Mouse (Mus musculus) retina, postnatal 1 day (tissue): ENCODE measurements around the gene Gm21860.
"Not testable (repeated sequence)": the region's sequence is repeated elsewhere in the genome, so short reads cannot be mapped to it uniquely, and the experiment has no call there.

ENCODE experiments used
- DNase-seq: peaks from one replicate; pipeline ENCODE4 v3.0.0-alpha.2; 2012

The Gm21860 gene

DNA sequence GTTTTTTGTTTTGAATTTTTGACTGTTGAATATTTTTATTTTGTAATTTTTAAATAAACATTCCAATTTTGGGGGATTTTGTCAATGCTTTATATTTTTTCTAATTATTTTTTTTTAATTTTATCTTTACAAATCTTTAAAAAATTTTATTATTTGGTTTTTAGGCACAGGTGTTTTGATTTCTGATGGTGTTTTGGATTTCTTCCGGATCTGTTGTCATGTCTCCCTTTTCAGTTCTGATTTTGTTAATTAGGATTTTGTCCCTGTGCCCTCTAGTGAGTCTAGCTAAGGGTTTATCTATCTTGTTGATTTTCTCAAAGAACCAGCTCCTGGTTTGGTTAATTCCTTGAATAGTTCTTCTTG, 23.0 kb downstream of the Gm21860 start:
- peak; percentile 4 for DNase-seq

DNA sequence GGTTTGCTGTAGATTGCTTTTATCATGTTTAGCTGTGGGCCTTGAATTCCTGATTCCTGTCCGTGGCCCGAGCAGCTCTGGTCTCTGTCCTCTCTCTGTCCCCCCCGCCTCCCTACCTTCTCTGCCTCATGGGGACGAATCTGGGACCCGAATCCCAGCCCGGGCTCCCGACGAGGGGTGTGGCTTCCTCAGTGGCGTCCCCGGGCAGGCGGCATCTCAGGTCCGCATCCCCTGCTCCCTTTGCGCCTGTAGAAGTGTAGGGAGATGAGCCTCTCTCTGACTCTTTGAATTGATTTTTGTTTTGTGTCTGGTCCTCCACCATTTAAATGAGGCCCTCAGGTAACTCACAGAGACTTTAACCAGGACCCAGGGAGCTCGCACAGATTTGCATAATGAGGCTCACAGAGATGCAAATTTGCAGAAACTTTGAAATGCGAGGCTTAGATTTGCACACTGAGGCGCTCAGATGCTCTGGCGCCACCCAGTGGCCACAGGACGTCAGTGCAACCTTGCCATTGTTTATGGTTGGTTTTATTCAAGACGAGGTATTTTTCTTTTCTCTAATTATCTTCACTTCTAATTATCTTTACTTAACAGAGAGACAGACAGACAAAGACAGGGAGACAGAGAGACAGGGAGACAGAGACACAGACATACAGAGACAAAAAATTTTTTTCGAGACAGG, 23.6 kb downstream of the Gm21860 start:
- peak; percentile 32 for DNase-seq

DNA sequence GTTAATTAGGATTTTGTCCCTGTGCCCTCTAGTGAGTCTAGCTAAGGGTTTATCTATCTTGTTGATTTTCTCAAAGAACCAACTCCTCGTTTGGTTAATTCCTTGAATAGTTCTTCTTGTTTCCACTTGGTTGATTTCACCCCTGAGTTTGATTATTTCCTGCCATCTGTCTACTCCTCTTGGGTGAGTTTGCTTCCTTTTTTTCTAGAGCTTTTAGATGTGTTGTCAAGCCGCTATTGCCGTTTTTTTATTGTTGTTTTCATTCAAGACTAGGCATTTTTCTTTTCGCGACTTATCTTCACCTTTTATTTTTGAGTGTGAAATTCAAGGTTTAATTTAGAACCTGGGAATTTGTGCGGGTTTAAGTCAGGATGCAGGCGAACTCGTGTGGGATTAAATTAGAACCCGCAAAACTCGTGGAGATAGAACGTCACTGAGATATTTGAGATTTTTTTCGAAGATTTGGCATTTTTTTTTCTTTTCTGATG, 24.8 kb downstream of the Gm21860 start:
- peak; percentile 0 for DNase-seq

DNA sequence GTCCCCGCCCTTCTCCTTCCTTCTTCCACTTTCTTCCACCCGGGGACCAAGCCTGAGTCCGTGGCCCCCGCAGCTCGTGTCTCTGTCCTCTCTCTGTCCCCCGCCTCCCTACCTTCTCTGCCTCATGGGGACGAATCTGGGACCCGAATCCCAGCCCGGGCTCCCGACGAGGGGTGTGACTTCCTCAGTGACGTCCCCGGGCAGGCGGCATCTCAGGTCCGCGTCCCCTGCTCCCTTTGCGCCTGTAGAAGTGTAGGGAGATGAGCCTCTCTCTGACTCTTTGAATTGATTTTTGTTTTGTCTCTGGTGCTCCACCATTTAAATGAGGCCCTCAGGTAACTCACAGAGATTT, 25.7 kb downstream of the Gm21860 start:
- peak; percentile 8 for DNase-seq

DNA sequence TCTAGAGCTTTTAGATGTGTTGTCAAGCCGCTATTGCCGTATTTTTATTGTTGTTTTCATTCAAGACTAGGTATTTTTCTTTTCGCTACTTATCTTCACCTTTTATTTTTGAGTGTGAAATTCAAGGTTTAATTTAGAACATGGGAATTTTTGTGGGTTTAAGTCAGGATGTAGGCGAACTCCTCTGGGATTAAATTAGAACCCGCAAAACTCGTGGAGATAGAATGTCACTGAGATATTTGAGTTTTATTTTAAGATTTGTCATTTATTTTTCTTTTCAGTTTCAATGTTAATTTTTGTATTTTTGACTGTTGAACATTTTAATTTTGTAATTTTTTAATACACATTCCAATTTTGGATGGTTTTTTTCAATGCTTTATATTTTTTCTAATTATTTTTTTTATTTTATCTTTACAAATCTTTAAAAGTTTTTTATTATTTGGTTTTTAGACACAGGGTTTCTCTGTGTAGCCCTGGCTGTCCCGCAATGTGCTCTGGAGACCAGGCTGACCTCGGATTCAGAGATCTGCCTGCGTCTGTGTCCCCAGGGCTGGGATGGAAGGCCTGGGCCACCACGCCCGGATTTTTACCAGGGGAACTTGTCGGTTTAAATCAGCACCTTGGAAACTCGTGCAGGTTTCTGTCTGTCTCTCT, 26.2 kb downstream of the Gm21860 start:
- peak; percentile 0 for DNase-seq

DNA sequence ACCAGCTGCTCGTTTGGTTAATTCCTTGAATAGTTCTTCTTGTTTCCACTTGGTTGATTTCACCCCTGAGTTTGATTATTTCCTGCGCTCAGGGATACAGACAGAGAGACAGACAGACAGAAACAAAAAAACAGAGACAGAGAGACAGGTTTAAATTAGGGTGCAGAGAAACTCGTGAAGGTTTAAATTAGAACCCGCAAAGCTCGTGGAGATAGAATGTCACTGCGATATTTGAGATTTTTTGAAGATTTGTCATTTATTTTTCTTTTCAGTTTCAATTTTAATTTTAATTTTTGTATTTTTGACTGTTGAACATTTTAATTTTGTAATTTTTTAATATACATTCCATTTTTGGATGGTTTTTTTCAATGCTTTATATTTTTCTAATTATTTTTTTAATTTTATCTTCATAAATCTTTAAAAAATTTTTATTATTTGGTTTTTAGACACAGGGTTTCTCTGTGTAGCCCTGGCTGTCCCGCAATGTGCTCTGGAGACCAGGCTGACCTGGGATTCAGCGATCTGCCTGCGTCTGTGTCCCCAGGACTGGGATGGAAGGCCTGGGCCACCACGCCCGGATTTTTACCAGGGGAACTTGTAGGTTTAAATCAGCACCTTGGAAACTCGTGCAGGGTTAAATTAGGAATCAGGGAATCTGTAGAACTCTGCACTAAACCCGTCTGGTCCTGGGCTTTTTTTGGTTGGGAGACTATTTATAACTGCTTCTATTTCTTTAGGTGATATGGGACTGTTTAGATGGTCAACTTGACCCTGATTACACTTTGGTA, 27.3 kb downstream of the Gm21860 start:
- peak; percentile 37 for DNase-seq

DNA sequence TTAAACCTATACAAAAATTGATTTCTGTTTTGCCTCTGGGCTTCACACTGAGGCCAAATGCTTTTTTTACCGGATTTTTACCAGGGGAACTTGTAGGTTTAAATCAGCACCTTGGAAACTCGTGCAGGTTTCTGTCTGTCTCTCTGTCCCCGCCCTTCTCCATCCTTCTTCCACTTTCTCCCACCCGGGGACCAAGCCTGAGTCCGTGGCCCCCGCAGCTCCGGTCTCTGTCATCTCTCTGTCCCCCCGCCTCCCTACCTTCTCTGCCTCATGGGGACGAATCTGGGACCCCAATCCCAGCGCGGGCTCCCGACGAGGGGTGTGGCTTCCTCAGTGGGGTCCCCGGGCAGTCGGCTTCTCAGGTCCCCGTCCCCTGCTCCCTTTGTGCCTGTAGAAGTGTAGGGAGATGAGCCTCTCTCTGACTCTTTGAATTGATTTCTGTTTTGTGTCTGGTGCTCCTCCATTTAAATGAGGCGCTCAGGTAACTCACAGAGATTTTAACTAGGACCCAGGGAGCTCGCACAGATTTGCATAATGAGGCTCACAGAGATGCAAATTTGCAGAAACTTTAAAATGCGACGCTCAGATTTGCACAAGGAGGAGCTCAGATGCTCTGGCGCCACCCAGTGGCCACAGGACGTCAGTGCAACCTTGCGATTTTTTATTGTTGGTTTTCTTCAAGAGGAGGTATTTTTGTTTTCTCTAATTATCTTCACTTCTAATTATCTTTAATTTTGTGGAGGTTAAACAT, 28.7 kb downstream of the Gm21860 start:
- peak; percentile 72 for DNase-seq

DNA sequence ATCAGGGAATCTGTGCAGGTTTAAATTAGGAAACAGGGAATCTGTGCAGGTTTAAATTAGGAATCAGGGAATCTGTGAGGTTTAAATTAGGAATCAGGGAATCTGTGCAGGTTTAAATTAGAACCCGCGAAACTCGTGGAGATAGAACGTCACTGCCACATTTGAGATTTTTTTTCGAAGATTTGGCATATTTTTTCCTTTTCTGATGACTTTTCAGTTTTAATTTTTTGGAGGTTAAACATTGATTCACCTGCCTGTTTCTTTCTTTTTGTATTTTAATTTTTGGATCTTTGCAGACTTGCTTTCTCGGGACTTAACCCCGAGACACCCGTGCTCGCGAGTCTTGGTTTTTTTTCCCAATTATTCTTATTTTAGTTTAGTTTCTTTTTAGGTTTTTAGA, 29.5 kb downstream of the Gm21860 start:
- DNase-seq = peak; percentile 0

DNA sequence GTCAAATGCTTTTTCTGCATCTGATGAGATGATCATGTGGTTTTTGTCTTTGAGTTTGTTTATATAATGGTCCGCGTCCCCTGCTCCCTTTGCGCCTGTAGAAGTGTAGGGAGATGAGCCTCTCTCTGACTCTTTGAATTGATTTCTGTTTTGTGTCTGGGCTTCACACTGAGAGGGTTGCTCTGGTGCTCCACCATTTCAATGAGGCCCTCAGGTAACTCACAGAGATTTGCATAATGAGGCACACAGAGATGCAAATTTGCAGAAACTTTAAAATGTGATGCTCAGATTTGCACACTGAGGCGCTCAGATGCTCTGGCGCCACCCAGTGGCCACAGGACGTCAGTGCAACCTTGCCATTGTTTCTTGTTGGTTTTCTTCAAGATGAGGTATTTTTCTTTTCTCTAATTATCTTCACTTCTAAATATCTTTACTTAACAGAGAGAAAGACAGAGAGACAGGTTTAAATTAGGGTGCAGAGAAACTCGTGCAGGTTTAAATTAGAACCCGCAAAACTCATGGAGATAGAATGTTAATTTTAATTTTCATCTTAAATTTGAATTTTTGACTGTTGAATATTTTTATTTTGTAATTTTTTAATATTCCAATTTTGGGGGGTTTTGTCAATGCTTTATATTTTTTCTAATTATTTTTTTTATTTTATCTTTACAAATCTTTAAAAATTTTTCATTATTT, 30.5 kb downstream of the Gm21860 start:
- peak; percentile 30 for DNase-seq

DNA sequence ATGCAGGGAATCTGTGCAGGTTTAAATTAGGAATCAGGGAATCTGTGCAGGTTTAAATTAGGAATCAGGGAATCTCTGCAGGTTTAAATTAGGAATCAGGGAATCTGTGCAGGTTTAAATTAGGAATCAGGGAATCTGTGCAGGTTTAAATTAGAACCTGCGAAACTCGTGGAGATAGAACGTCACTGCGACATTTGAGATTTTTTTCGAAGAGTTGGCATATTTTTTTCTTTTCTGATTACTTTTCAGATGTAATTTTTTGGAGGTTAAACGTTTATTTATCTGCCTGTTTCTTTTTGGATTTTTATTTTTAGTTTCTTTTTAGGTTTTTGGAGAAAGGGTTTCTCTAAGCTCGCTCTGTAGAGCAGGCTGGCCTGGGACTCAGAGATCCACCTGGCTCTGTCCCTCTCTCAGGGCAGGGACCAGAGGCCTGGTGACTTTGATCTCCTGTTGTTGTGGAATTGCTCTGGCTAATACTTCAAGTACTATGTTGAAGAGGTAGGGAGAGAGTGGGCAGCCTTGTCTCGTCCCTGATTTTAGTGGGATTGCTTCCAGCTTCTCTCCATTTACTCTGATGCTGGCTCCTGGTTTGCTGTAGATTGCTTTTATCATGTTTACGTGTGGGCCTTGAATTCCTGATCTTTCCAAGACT, 31.2 kb downstream of the Gm21860 start:
- peak; percentile 19 for DNase-seq

DNA sequence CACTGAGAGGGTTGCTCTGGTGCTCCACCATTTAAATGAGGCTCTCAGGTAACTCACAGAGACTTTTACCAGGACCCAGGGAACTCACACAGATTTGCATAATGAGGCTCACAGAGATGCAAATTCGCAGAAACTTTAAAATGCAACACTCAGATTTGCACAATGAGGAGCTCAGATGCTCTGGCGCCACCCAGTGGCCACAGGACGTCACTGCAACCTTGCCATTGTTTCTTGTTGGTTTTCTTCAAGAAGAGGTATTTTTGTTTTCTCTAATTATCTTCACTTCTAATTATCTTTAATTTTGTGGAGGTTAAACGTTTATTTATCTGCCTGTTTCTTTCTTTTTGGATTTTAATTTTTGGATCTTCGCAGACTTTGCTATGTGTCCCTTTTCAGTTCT, 34.1 kb downstream of the Gm21860 start:
- not testable (repeated sequence) for DNase-seq

DNA sequence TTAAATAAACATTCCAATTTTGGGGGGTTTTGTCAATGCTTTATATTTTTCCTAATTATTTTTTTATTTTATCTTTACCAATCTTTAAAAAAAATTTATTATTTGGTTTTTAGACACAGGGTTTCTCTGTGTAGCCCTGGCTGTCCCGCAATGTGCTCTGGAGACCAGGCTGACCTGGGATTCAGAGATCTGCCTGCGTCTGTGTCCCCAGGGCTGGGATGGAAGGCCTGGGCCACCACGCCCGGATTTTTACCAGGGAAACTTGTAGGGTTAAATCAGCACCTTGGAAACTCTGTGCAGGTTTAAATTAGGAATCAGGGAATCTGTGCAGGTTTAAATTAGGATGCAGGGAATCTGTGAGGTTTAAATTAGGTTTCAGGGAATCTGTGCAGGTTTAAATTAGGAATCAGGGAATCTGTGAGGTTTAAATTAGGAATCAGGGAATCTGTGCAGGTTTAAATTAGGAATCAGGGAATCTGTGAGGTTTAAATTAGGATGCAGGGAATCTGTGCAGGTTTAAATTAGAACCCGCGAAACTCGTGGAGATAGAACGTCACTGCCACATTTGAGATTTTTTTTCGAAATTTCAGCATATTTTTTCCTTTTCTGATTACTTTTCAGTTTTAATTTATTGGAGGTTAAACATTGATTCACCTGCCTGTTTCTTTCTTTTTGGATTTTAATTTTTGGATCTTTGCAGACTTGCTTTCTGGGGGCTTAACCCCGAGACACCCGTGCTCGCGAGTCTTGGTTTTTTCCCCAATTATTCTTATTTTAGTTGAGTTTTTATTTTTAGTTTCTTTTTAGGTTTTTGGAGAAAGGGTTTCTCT, 35.0 kb downstream of the Gm21860 start:
- DNase-seq = peak; percentile 18

DNA sequence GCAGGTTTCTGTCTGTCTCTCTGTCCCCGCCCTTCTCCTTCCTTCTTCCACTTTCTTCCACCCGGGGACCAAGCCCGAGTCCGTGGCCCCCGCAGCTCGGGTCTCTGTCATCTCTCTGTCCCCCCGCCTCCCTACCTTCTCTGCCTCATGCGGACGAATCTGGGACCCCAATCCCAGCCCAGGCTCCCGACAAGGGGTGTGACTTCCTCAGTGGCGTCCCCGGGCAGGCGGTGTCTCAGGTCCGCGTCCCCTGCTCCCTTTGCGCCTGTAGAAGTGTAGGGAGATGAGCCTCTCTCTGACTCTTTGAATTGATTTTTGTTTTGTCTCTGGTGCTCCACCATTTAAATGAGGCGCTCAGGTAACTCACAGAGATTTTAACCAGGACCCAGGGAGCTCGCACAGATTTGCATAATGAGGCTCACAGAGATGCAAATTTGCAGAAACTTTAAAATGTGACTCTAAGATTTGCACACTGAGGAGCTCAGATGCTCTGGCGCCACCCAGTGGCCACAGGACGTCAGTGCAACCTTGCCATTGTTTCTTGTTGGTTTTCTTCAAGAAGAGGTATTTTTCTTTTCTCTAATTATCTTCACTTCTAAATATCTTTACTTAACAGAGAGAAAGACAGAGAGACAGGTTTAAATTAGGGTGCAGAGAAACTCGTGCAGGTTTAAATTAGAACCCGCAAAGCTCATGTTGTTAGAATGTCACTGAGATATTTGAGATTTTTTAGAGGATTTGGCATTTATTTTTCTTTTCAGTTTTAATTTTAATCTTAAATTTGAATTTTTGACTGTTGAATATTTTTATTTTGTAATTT, 35.8 kb downstream of the Gm21860 start:
- peak; percentile 37 for DNase-seq

DNA sequence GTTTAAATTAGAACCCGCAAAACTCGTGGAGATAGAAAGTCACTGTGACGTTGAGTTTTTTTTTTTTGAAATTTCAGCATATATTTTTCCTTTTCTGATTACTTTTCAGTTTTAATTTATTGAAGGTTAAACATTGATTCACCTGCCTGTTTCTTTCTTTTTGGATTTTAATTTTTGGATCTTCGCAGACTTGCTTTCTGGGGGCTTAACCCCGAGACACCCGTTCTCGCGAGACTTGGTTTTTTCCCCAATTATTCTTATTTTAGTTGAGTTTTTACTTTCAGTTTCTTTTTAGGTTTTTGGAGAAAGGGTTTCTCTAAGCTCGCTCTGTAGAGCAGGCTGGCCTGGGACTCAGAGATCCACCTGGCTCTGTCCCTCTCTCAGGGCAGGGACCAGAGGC, 36.6 kb downstream of the Gm21860 start:
- DNase-seq = peak; percentile 0

DNA sequence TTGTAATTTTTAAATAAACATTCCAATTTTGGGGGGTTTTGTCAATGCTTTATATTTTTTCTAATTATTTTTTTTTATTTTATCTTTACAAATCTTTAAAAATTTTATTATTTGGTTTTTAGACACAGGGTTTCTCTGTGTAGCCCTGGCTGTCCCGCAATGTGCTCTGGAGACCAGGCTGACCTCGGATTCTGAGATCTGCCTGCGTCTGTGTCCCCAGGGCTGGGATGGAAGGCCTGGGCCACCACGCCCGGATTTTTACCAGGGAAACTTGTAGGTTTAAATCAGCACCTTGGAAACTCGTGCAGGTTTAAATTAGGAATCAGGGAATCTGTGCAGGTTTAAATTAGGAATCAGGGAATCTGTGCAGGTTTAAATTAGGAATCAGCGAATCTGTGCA, 37.1 kb downstream of the Gm21860 start:
- DNase-seq = not testable (repeated sequence)
